Mouse (Mus musculus) megakaryocyte-erythroid progenitor cell, adult 5 weeks (primary cell): ENCODE measurements around the gene Cd4. TPM values are rescaled to one million over a fixed set of nuclear protein-coding genes. Genes with fewer than 3 reads are reported as not detected.

ENCODE experiments used
- polyA plus RNA-seq: library from polyadenylated mRNA; stranded (reverse); fragments of >175 nt; gene quantifications from 2 replicates; pipeline ENCODE4 v1.2.3, GENCODE M21; 2012

Gene Cd4
- polyA plus RNA-seq, result 0.43 and 0.93 TPM in 2 replicates

DNA sequence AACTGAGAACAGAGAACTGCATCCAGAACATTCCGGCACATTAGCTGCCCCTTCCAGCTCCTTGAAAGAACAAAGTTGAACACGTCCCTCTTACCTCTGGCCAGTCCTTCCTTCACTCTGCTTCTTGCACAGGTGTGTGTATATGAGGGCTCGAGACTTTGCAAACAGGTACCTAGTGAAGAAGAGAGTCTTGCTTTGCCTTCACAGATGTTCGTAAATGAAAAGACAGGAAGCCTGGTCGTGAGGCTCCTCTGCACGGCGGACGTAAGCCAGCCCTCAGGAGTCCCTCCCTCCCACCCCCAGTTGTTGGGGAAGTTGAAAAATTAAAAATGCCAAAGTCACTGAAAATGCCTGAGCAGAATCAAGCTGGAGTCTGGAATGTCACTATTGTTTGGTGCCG lies at the start of gene Cd4:
Gene Cd4, minus strand, starts transcription at position 236 of the 400 bp plus-strand sequence.

DNA sequence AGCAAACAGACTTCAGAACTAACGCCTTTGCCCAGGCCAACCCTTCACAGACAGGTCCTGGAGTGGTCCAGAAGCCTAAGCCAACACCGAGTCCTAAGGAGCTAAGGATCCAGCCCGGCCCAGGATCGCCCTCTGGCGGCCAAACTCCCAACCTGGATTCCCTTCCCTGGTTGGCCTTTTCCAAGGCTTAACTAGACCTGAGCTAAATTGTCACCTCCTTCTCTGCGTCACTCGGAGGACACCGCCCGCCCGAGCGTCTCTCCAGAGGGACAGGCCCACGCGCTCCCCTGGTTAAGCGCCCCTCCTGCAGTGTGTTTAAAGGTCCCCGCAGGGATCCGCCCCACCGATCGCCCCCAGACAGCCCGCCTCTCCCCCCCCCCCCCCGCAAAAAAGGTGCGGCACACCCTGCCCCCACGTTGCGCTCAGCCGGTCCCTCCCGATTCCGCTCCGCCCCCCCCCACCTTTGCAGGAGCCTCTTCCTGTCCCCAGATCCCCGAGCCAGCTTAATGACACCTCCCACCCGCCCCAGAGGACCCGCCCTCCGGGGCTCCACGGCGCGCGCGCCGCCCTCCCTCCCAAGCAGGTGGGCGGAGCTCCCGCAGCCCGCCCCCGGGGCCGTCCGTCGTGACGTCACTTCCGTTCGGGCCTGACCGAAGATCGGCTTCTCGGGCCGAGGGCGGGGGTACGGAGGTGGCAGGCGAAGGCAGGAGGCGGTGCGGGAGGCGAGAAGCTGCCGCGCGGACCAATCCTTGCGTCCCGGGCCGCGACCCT lies 42.9 kb upstream of the Cd4 start, which contains the start of gene Mlf2:
Gene Mlf2, plus strand, starts transcription at position 633 of the 771 bp plus-strand sequence.

DNA sequence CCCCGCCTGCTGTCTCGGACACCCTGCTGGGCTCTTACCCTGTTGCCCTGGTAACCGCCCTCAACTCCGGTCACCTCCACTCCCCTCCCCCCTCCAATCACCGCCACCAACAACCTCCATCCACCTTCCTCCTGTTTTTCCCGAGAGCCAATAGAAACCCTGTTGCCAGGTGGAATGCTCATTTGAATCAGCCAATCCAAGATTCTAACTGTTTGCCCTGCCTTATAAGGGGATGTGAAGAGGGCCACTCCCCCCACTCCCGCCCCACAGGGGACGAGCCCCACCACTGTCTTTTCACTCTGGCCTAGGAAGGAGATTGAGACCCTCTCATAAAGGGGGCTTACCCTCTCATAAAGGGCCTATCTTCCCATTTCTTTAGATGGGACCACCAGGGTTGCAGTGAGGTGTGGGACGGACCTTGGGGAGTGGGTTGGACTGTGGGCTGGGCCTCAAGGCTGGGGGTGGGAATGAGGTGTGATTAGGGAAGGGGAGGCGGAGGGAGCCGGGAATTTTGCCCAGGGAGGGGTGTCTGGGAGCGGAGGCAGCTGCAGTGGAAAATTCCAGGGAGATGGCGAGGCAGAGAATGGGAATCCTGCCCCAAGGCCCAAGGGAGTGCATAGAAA lies 31.8 kb upstream of the Cd4 start, which contains the start of gene Ptms:
Gene Ptms, minus strand, starts transcription at position 409 of the 623 bp plus-strand sequence.

DNA sequence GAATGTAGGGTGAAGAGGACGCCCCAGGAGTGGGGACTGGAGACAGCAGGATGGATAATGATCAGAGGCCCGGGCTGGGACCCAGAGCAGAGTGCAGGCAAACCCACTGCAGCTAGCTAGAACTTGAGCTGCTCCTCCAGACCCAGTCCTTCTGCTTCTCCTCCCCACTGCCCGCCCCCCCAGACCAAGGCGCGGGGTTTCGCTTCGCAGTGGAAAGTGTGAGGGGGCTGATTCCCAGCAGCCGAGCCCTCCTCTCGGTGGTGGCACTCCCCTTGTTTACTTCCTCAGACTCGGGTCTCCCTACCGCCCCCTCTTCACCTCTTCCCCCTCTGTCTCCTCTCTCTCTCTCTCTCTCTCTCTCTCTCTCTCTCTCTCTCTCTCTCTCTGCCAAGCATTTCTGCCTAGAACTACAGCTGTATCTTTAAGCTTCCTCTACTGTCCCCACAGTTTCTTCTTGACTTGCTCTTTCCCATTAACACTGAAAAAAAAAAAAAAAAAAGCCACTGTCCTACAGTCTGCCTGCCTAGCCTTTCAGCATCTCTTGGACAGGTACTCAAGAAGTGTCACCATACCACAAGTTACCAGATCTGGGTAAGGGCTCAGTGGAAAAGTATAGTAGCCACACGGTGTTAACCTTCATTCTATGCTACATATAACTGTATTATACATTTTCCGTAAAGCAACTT lies 23.7 kb upstream of the Cd4 start, which contains the start of gene Lag3:
Gene Lag3, minus strand, starts transcription at position 173 of the 686 bp plus-strand sequence.

DNA sequence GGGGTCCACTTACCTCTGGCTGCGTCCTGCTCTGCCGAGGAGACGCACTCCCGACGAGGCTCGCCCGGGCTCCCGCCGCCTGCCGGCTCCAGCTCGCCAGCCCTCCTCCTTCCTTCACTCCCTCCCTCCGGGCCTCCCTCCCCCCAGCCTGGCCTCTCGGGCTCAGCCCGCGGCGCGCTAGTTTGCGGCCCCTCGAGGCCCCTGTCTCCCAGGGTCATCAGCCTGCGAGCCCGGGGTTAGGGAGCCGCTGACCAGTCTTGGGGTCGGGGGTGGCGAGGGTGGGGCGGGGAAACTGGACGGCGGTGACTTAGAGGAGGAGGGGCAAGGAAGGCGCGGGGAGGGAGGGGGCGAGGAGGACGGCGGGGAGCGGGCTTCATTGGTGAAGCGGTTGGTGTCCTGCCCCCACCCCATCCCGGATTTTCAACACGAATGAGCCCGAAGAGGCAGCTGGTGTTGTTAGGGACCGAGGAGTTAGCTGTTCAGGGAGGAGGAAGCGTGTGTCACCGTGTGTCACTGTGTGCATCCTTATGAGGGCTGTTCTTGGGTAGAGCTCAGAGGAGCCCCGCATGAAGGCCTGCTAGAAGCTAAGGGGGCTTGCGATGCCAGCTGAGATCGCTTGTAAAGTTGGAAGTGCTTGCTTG lies 24.2 kb downstream of the Cd4 start, which contains the start of gene Gpr162:
Gene Gpr162, minus strand, starts transcription at position 326 of the 641 bp plus-strand sequence.

DNA sequence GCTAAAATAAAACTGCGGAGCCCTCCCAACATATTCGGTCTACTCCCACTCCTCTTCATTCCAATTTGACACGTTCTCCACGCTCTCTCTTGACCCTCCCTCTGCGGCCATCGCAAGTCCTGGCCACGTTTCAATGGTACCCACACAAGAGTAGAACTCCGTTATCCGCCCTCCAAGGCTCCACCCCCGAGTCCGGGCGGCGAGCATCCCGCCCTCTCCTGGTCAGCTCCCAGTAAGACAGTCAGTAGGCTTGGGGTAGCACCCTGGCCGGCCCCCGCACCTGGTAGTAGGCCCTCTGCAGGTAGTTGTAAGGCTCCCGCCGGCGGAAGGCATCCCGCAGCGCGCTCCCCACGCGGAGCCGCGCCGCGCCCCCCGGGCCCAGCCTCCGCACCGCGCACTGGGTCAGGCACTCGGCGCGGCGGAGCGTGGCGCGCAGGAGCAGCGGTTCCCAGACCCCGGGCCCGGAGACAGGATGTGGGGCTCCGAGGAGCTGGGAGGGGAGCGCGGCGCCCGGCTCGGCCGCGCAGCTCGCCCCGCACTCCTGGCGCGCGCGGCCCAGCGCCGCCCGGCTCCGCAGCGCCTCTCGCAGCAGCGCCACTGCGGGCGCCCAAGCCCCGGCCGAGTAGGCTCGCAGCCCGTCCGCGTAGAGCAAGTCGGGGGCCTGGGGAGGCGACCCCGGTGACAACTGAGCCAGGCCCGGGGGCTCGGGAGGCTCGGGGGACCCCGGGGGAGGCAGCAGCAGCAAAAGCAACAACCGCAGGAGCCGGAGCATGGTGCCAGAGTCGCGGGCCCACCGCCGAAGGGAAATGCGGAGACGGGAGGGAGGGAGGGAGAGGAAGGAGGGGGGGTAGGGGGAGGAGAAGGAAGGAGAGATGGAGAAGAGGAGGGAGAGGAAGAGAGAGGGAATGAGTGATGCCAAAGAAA lies 30.8 kb downstream of the Cd4 start, which contains the start of gene P3h3:
Gene P3h3, minus strand, starts transcription at position 837 of the 924 bp plus-strand sequence.

DNA sequence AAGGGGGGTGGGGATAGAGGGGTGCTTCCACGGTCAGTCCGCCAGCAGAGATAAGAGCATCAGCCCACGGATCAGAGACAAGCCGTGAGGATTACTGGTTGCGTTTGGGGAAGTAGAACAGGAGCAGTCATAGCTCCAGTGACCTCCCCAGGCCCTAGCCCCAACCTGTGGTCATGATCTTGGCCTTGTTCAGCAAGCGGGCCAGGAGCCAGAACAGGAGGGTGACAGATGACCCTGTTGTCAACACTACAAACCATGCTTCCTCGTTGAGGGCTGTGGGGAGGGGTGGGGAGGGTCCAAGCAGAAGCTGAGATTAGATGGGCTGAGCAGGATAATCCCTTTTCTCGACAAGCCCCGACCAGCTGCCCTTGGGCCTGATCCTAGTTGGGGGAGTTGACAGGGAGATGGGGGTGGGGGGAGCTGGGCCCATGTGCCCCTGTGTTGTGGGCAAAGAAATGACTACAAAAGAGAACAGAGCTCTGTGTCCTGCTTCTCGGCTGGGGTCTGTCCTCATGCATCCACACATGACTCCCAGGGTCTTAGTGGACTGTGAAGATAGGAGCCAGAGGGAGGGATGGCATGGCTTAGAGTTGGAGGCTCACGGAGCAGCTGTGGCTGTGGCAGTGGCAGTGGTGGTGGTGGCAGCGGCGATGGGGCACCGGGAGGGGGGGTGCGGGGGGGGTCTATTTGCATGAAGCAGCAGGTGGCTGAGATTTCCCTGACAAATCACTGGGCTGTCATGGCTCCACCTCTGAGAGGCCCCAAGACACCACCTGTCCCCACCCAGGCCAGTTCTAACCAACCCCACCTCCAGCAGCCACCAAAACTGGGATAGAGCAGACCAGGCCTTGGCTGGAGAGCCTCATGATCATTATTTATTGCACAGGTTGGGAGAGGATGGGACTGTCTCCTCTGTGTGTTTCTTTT lies 47.5 kb downstream of the Cd4 start, which contains the start of gene Gnb3:
Gene Gnb3, minus strand, starts transcription at position 35 of the 927 bp plus-strand sequence.

DNA sequence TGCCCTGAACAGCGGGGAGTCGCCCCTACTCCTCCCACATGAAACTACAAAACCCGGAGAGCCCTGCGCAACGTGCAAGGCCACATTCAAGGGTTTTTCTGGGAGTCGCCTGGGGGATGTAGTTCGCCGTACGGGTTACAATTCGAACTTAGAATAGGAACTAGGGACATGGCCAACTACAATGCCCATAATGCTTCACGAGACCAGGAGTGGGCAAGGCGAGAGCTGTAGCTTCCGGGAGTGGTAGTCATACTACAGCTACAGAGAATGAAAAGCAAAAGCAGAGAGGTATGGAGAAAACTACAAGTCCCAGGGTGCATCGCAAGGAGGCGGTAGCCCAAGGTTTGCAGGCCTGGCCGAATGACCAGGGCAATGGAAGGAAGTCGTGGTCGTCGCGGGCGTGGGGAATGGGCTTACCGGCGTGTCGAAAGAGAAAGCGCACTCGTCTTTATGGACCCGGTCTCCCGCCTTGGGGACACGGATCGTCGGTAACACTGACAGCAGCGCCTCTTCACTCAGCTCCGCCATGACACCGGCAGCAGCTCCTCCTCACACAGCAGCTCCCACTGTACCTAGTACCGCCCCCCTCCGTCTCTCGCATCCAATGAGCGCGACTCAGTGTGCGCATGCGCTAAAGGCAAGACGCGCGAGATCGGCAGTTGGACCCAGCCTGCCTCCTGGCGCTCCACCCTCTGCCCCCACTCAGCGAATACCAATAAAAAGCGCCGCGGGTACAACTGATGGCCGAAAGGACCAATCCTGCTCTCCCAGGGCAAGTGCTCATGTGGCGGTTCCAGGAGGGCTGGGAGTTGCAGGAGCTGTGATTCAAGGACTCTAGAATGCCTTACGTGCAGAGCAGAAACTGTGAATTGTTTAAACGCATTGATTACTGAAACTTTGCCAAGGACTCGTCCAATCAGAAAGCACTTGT lies 58.9 kb downstream of the Cd4 start, which contains the start of the genes Usp5 and Cdca3:
Gene Usp5, minus strand, starts transcription at position 617 of the 931 bp plus-strand sequence.
Gene Cdca3, plus strand, starts transcription at position 680 of the 931 bp plus-strand sequence.

Other genes starting within 250 kb of the Cd4 start
- gene Lpcat3, start 225.2 kb downstream of the Cd4 start, polyA plus RNA-seq, result 47.7 and 53.9 TPM in 2 replicates
- 294 and 299 TPM in 2 replicates for gene Emg1, start 176.0 kb downstream of the Cd4 start, polyA plus RNA-seq
- 308 and 359 TPM in 2 replicates for gene Phb2, start 175.9 kb downstream of the Cd4 start, polyA plus RNA-seq
- gene Ptpn6, start 149.5 kb downstream of the Cd4 start, polyA plus RNA-seq, result 65.9 and 80.8 TPM in 2 replicates
- gene Grcc10, start 146.8 kb downstream of the Cd4 start, polyA plus RNA-seq, result 50.4 and 53.2 TPM in 2 replicates
- gene Gm45234, start 132.2 kb downstream of the Cd4 start, polyA plus RNA-seq, result not detected in 2 replicates
- 111 and 137 TPM in 2 replicates for gene Atn1, start 131.7 kb downstream of the Cd4 start, polyA plus RNA-seq
- 0.37 and 0.90 TPM in 2 replicates for gene Eno2, start 118.5 kb downstream of the Cd4 start, polyA plus RNA-seq
- gene Lrrc23, start 108.5 kb downstream of the Cd4 start, polyA plus RNA-seq, result 0.37 and 0.47 TPM in 2 replicates
- gene Spsb2, start 79.6 kb downstream of the Cd4 start, polyA plus RNA-seq, result 10.0 and 16.9 TPM in 2 replicates
- gene Tpi1, start 73.9 kb downstream of the Cd4 start, polyA plus RNA-seq, result 195 and 233 TPM in 2 replicates
- gene Usp5, start 58.7 kb downstream of the Cd4 start, polyA plus RNA-seq, result 83.8 and 84.6 TPM in 2 replicates
- 43.2 and 59.7 TPM in 2 replicates for gene Cdca3, start 58.7 kb downstream of the Cd4 start, polyA plus RNA-seq
- gene Gnb3, start 47.9 kb downstream of the Cd4 start, polyA plus RNA-seq, result 0.22 TPM in 1 of 2 replicates, not detected in the other
- 8.2 and 16.7 TPM in 2 replicates for gene P3h3, start 30.5 kb downstream of the Cd4 start, polyA plus RNA-seq
- 0.09 and 0.18 TPM in 2 replicates for gene Gpr162, start 24.2 kb downstream of the Cd4 start, polyA plus RNA-seq
- gene Lag3, start 23.5 kb upstream of the Cd4 start, polyA plus RNA-seq, result 5.7 and 9.5 TPM in 2 replicates
- gene Ptms, start 31.9 kb upstream of the Cd4 start, polyA plus RNA-seq, result 278 and 322 TPM in 2 replicates
- 177 and 232 TPM in 2 replicates for gene Mlf2, start 43.2 kb upstream of the Cd4 start, polyA plus RNA-seq
- 50.6 and 53.4 TPM in 2 replicates for gene Cops7a, start 77.3 kb upstream of the Cd4 start, polyA plus RNA-seq
- gene Pianp, start 108.5 kb upstream of the Cd4 start, polyA plus RNA-seq, result 0.24 and 1.00 TPM in 2 replicates
- 74.6 and 80.3 TPM in 2 replicates for gene Zfp384, start 120.9 kb upstream of the Cd4 start, polyA plus RNA-seq
- 15.9 and 19.1 TPM in 2 replicates for gene Ing4, start 151.5 kb upstream of the Cd4 start, polyA plus RNA-seq
- 12.2 and 12.7 TPM in 2 replicates for gene Acrbp, start 161.5 kb upstream of the Cd4 start, polyA plus RNA-seq
- gene Lpar5, start 179.7 kb upstream of the Cd4 start, polyA plus RNA-seq, result 1.8 and 5.1 TPM in 2 replicates
- gene Chd4, start 207.8 kb upstream of the Cd4 start, polyA plus RNA-seq, result 149 and 226 TPM in 2 replicates
- gene Nop2, start 243.7 kb upstream of the Cd4 start, polyA plus RNA-seq, result 47.6 and 60.9 TPM in 2 replicates